In the genomic region with DNA sequence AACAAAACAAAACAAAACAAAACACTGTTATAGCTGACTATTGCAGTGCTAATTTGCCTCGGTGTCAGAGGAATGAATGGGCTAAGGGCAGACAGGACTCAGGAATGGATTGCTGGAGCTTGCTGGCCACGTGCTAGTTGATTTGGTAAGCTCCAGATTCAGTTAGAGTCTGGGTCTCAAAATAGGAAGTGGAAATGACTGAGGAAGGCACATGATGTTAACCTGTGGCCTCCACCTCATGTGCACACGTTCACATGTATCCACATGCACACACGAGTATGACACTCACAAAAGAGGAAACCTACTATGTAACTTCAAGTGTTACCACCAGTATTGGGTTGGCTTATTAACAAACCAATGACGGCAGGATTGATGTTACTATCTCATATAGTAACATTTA, we compare ENCODE assay signal across 17 mouse cellular contexts.
"Had no signal": no experiment of that assay in that cellular context is flagged by ENCODE, and none has a peak within 500 bp of the region (broad histone marks: within the 10 kb centered on the region; RNA-seq: fewer than 3 reads in every experiment).

No protein-coding gene starts in this region.

- H3K9ac ChIP-seq: neural tube, embryonic 12.5 days; neural tube, embryonic 13.5 days; neural tube, embryonic 15.5 days; stomach, embryonic 15.5 days had no signal

- H3K36me3 ChIP-seq: neural tube, embryonic 12.5 days; neural tube, embryonic 13.5 days; neural tube, embryonic 15.5 days; stomach, embryonic 15.5 days had no signal

- H3K4me3 ChIP-seq: neural tube, embryonic 12.5 days; neural tube, embryonic 13.5 days; neural tube, embryonic 15.5 days; stomach, embryonic 15.5 days had no signal

- H3K27ac ChIP-seq: neural tube, embryonic 12.5 days; neural tube, embryonic 13.5 days; neural tube, embryonic 15.5 days; stomach, embryonic 15.5 days; stomach, postnatal 0 days had no signal

- H3K4me2 ChIP-seq: neural tube, embryonic 12.5 days; neural tube, embryonic 13.5 days; neural tube, embryonic 15.5 days; stomach, embryonic 15.5 days had no signal

- DNase-seq: retina, postnatal 1 day; right cerebral cortex, adult 18-20 months; right cerebral cortex, postnatal 14 days; right cerebral cortex, postnatal 25 days; right cerebral cortex, postnatal 4 days; spleen, adult 18-20 months; thymus, adult 18-20 months; thymus, adult 2 months; thymus, postnatal 14 days; thymus, postnatal 25 days; thymus, postnatal 36 days; thymus, postnatal 4 days had no signal

- H3K9me3 ChIP-seq: neural tube, embryonic 12.5 days; neural tube, embryonic 13.5 days; neural tube, embryonic 15.5 days; stomach, embryonic 15.5 days had no signal

- H3K27me3 ChIP-seq: neural tube, embryonic 12.5 days; neural tube, embryonic 13.5 days; neural tube, embryonic 15.5 days; stomach, embryonic 15.5 days had no signal
